Mouse (Mus musculus) small intestine, adult 10 weeks (tissue): Measurements from ENCODE around the gene Lin7a. TPM values are rescaled to one million over a fixed set of nuclear protein-coding genes. Genes with fewer than 3 reads are reported as not detected.

ENCODE experiments used
- polyA plus RNA-seq: library from polyadenylated mRNA; stranded (reverse); fragments of 350-450 nt; fragmentation: Illumina TruSeq; extraction: RNeasy Lipid Tissue Mini Kit (QIAGEN cat#74804); gene quantifications from one replicate; pipeline ENCODE4 v1.2.3, GENCODE M21; 2014; ENCODE audit warnings: low replicate concordance

Gene Lin7a
- polyA plus RNA-seq: 0.56 TPM

GRCm38 (mm10) chr10:107271321-107272130 is at the start of gene Lin7a:
Lin7a (plus strand) TSS chr10:107271686.

Other genes starting within 250 kb of the Lin7a start
- 4.6 TPM for gene Acss3, start 148.0 kb upstream of the Lin7a start, polyA plus RNA-seq
- not detected for gene Myf5, start 214.4 kb downstream of the Lin7a start, polyA plus RNA-seq
- gene Myf6, start 223.1 kb downstream of the Lin7a start, polyA plus RNA-seq: not detected